Mouse (Mus musculus) cerebellum, postnatal 10 days (tissue): ENCODE measurements around the gene Ap1s2.

Source experiments
- DNase-seq, 2 experiments: peaks; one replicate each; pipeline ENCODE4 v3.0.0; 2021; ENCODE audit warnings: mixed read lengths in 2 of 2

Gene Ap1s2

DNA sequence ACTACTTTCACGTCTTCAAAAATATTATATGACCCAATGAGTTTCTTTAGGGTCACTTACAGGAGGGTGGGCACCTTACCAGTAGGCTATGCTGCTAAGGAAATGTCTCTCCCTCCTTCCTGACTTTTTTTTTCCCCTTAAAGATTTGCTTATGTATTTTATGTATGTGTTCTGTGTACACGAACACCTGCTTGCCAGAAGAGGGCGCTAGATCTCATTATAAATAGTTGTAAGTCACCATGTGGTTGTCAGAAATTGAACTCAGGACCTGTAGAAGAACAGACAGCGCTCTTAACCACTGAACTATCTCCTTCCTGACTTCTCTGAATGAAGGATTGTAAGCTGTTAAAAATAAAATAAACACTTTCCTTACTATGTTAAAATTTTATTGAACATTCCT, 72.7 kb downstream of the Ap1s2 start:
- no peak for DNase-seq

DNA sequence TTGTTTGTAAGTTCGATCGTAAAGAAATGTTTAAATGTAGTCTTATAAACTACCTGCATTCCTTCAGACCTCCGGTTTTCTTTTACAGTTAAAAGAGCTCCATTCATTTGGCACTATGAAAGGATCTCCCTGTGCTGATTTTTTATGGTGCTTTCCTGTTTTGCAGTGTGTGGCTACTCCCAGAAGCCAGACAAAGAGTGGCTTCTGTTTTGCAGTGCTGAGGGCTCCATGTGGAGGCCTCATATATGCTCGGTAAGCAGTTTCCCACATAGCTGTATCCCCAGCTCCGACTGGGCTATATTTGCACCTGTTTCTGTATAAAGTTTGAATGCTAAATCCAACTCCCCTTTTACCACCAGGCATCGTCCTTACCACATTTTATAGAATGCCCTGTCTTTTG, 73.3 kb downstream of the Ap1s2 start:
- DNase-seq = no peak
